Mouse (Mus musculus) megakaryocyte-erythroid progenitor cell, adult 5-6 weeks (primary cell): ENCODE results near the gene Nexn. TPM values are rescaled to one million over a fixed set of nuclear protein-coding genes. Genes with fewer than 3 reads are reported as not detected.
A peak's percentile ranks its signal among the peaks of the same experiment; 100 is the strongest.

ENCODE experiments used
- ATAC-seq: replicated peaks from 2 replicates; pipeline ENCODE4 v1.8.0; 2016; ENCODE audit warnings: mild to moderate bottlenecking, inconsistent platforms; ENCODE audit not compliant: severe bottlenecking, poor library complexity, low FRiP score, low TSS enrichment
- total RNA-seq, 2 experiments: library from RNA; stranded (forward) in 1 of 2; stranded (reverse) in 1 of 2; fragments of 200-1000, 215-1000 nt in 1 of 2; fragments of >200 nt in 1 of 2; fragmentation: Nextera tagmentation in 1 of 2; gene quantifications; 2 replicates each; pipeline ENCODE4 v1.2.3; 2014 to 2017

Gene Nexn
- total RNA-seq, 2 experiments from 2014 or later: 1.3 TPM; not detected in 1

- ATAC-seq: peak; percentile 72
Measured at GRCm38 (mm10) chr3:152245273-152245910, 20.8 kb downstream of the Nexn start.

- no peak for ATAC-seq
Measured at GRCm38 (mm10) chr3:152243304-152243703, 22.8 kb downstream of the Nexn start.

- no peak for ATAC-seq
Measured at GRCm38 (mm10) chr3:152241098-152241497, 25.1 kb downstream of the Nexn start.

GRCm38 (mm10) chr3:152239592-152239991, 26.6 kb downstream of the Nexn start:
- ATAC-seq: no peak

GRCm38 (mm10) chr3:152238836-152239235, 27.3 kb downstream of the Nexn start:
- ATAC-seq: peak; percentile 53

- no peak for ATAC-seq
Measured at GRCm38 (mm10) chr3:152235805-152236204, 30.3 kb downstream of the Nexn start.

- ATAC-seq: no peak
Measured at GRCm38 (mm10) chr3:152235238-152235637, 30.9 kb downstream of the Nexn start.

- peak; percentile 91 for ATAC-seq
Measured at GRCm38 (mm10) chr3:152231333-152232100, 34.6 kb downstream of the Nexn start.

GRCm38 (mm10) chr3:152229271-152229670, 36.9 kb downstream of the Nexn start:
- ATAC-seq: no peak

- ATAC-seq: no peak
Measured at GRCm38 (mm10) chr3:152228843-152229242, 37.3 kb downstream of the Nexn start.

- no peak for ATAC-seq
Measured at GRCm38 (mm10) chr3:152225906-152226305, 40.2 kb downstream of the Nexn start.

GRCm38 (mm10) chr3:152224918-152225317, 41.2 kb downstream of the Nexn start:
- ATAC-seq: no peak

- ATAC-seq: no peak
Measured at GRCm38 (mm10) chr3:152213416-152213815, 52.7 kb downstream of the Nexn start.

GRCm38 (mm10) chr3:152211731-152212279, 54.3 kb downstream of the Nexn start:
- peak; percentile 9; the same call in 1 of the 2 replicates for ATAC-seq

GRCm38 (mm10) chr3:152210728-152211391, 55.3 kb downstream of the Nexn start:
- ATAC-seq: peak; percentile 2

- peak; percentile 81 for ATAC-seq
Measured at GRCm38 (mm10) chr3:152209967-152210634, 56.0 kb downstream of the Nexn start, which contains the start of the genes Dnajb4 and Fubp1. TSS of gene Dnajb4 (minus strand) at chr3:152210302. TSS of gene Fubp1 (plus strand) at chr3:152210422.

- peak; percentile 36 for ATAC-seq
Measured at GRCm38 (mm10) chr3:152209177-152209966, 56.8 kb downstream of the Nexn start.

- ATAC-seq: no peak
Measured at GRCm38 (mm10) chr3:152208096-152208885, 57.9 kb downstream of the Nexn start.
